Mouse (Mus musculus): ENCODE measurements at regions not wholly inside any gene's neighbourhood (a gene's known extent, or its start where the extent isn't known, plus 50 kb on each side); places are given as distances from the start of the nearest gene placed in this dataset.

GRCm38 (mm10) chr12:8864830-8865229, 56.6 kb upstream of the Laptm4a start:
- DNase-seq (ENCODE audit: low spot score) (no peak), ATAC-seq (ENCODE audit: low FRiP score) (no peak)
- no peaks in the 10 kb centered on the region for H3K36me3 ChIP-seq (ENCODE audit: insufficient read depth, low read length)
- no peaks in the 10 kb centered on the region for H3K4me1 ChIP-seq (ENCODE audit: insufficient read depth, low read length)
- no peak overlapping the region for H3K9ac ChIP-seq (replicated peaks; ENCODE audit: low read length, poor library complexity, severe bottlenecking)
- WGBS = 72% methylated on average over 3 of the region's 3 CpGs
- TF ChIP-seq CTCF (IDR thresholded peaks at IDR 0.05) = no peak
- H3K27ac ChIP-seq (ENCODE audit: low read depth, low read length) = no peak overlapping the region
- H3K27me3 ChIP-seq (ENCODE audit: insufficient read depth, low read length) = no peaks in the 10 kb centered on the region
- H3K9me3 ChIP-seq (ENCODE audit: low read length) = no peaks in the 10 kb centered on the region
- no peak overlapping the region for H3K4me3 ChIP-seq (ENCODE audit: low read depth, low read length)
- no peak overlapping the region for H3K4me2 ChIP-seq (ENCODE audit: low read depth, low read length, poor library complexity, severe bottlenecking)

DNA sequence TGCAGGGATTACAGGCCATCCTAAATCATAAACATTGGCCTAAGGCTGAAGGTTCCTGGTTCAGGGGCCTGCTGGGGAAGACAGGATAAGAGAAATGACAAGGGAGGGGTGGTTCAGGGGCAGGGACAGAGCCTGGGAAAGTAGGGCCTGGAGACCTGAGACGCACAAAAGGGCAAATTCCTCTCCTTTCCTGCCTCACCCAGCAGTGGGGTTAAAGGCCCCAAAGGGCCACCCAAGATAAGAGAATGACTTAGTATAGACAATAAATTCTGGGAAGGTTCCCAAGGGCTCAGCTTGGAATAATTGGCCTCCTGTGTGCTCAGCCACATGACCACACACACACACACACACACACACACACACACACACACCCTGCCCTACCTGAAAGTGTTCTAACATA, 56.2 kb upstream of the Laptm4a start:
- WGBS = 50% methylated on average over 1 of the region's 1 CpGs
- H3K4me1 ChIP-seq (ENCODE audit: insufficient read depth, low read length) = no peaks in the 10 kb centered on the region
- H3K4me2 ChIP-seq (ENCODE audit: low read depth, low read length, poor library complexity, severe bottlenecking) = no peak overlapping the region
- no peaks in the 10 kb centered on the region for H3K9me3 ChIP-seq (ENCODE audit: low read length)
- H3K36me3 ChIP-seq (ENCODE audit: insufficient read depth, low read length) = no peaks in the 10 kb centered on the region
- TF ChIP-seq CTCF (IDR thresholded peaks at IDR 0.05) = no peak
- ATAC-seq (ENCODE audit: low FRiP score) = no peak
- H3K27ac ChIP-seq (ENCODE audit: low read depth, low read length) = no peak overlapping the region
- DNase-seq (ENCODE audit: low spot score) = no peak
- no peak overlapping the region for H3K4me3 ChIP-seq (ENCODE audit: low read depth, low read length)
- no peak overlapping the region for H3K9ac ChIP-seq (replicated peaks; ENCODE audit: low read length, poor library complexity, severe bottlenecking)
- H3K27me3 ChIP-seq (ENCODE audit: insufficient read depth, low read length) = no peaks in the 10 kb centered on the region

DNA sequence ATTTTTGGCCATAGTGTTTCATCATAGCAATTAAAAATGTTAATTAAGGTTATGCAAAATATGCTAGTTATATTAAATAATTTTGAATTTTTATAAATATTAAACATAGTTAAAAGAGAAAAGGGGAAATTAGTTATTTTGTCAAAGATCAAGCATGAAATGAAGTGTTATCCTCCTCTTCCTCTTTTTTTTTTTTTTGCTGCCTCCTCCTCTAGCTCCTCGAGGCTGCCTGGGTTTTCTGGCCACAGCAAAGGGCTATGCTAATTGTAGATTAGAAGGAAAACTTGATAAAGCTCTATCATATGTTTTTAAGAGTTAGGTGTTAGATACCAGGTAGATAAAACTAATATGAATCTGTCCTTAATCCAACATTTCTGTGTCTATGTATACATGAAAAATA, 54.4 kb upstream of the Laptm4a start:
- ATAC-seq (ENCODE audit: low FRiP score) = no peak
- WGBS = 41% methylated on average over 1 of the region's 1 CpGs
- TF ChIP-seq CTCF (IDR thresholded peaks at IDR 0.05) = no peak
- no peak overlapping the region for H3K4me3 ChIP-seq (ENCODE audit: low read depth, low read length)
- no peaks in the 10 kb centered on the region for H3K27me3 ChIP-seq (ENCODE audit: insufficient read depth, low read length)
- H3K4me2 ChIP-seq (ENCODE audit: low read depth, low read length, poor library complexity, severe bottlenecking) = no peak overlapping the region
- DNase-seq (ENCODE audit: low spot score) = no peak
- H3K9me3 ChIP-seq (ENCODE audit: low read length) = no peaks in the 10 kb centered on the region
- H3K27ac ChIP-seq (ENCODE audit: low read depth, low read length) = no peak overlapping the region
- H3K9ac ChIP-seq (replicated peaks; ENCODE audit: low read length, poor library complexity, severe bottlenecking) = no peak overlapping the region
- no peaks in the 10 kb centered on the region for H3K4me1 ChIP-seq (ENCODE audit: insufficient read depth, low read length)
- no peaks in the 10 kb centered on the region for H3K36me3 ChIP-seq (ENCODE audit: insufficient read depth, low read length)

DNA sequence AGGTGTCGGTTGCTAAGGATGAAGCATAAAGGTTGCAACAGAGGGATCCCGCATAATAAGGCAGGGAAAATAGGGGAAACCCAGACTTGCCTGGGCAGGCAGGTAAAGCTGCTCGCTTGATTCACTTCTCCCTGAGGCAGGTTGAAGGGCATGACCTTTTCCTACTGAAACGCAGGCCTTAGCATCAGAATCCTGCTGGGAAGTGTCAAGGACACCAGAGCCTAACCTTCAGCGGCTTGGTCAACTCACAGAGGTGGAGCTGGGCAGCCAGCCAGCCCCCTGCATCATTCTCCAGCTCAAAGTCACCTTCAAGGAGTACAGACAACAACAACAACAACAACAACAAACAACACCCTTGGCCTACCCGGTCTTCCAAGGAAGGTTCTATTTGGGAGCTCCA, 52.8 kb upstream of the Laptm4a start:
- 72% methylated on average over 6 of the region's 6 CpGs for WGBS
- H3K4me2 ChIP-seq (ENCODE audit: low read depth, low read length, poor library complexity, severe bottlenecking) = no peak overlapping the region

DNA sequence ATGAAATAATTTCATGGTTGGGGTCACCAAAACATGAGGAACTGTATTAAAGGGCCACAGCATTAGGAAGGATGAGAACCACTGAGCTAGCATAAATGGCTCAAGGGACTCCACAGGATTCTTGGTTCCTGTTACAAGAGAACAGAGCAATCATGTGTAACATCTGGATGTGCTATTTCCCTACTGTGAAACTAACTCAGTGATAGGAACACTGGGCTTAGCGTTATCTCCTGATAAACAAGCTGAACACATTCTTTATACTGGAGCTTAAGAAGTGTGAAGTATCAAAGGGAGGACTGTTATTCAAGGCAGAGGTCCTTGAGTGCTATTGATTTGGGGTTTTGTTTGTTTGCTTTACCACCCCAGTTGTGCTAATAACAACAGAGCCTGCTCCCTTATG, 52.3 kb upstream of the Laptm4a start:
- Histone ChIP-seq H3K36me3 (ENCODE audit: insufficient read depth, low read length) (no peaks in the 10 kb centered on the region), H3K4me1 (ENCODE audit: insufficient read depth, low read length) (no peaks in the 10 kb centered on the region), H3K4me3 (ENCODE audit: low read depth, low read length) (no peak overlapping the region), H3K4me2 (ENCODE audit: low read depth, low read length, poor library complexity, severe bottlenecking) (no peak overlapping the region), H3K27ac (ENCODE audit: low read depth, low read length) (no peak overlapping the region), H3K9ac (replicated peaks; ENCODE audit: low read length, poor library complexity, severe bottlenecking) (no peak overlapping the region), H3K9me3 (ENCODE audit: low read length) (no peaks in the 10 kb centered on the region), H3K27me3 (ENCODE audit: insufficient read depth, low read length) (no peaks in the 10 kb centered on the region)
- no peak for TF ChIP-seq CTCF (IDR thresholded peaks at IDR 0.05)
- DNase-seq (ENCODE audit: low spot score) (no peak), ATAC-seq (ENCODE audit: low FRiP score) (no peak)
- WGBS = 61% methylated on average over 1 of the region's 1 CpGs

More for the DNA sequence above, 52.8 kb upstream of the Laptm4a start:
- Histone ChIP-seq H3K9ac (replicated peaks; ENCODE audit: low read length, poor library complexity, severe bottlenecking) (no peak overlapping the region), H3K27me3 (ENCODE audit: insufficient read depth, low read length) (no peaks in the 10 kb centered on the region), H3K4me1 (ENCODE audit: insufficient read depth, low read length) (no peaks in the 10 kb centered on the region), H3K36me3 (ENCODE audit: insufficient read depth, low read length) (no peaks in the 10 kb centered on the region), H3K27ac (ENCODE audit: low read depth, low read length) (no peak overlapping the region), H3K9me3 (ENCODE audit: low read length) (no peaks in the 10 kb centered on the region), H3K4me3 (ENCODE audit: low read depth, low read length) (no peak overlapping the region)
- no peak for ATAC-seq (ENCODE audit: low FRiP score)
- no peak for DNase-seq (ENCODE audit: low spot score)
- no peak for TF ChIP-seq CTCF (IDR thresholded peaks at IDR 0.05)

Data from midbrain, postnatal 0 days (tissue).